Mouse (Mus musculus): ENCODE measurements around the gene Prkar2a. TPM values are rescaled to one million over a fixed set of nuclear protein-coding genes. Genes with fewer than 3 reads are reported as not detected.

The Prkar2a gene
- polyA plus RNA-seq, 1 experiment from 2014 or later, result 45.0 TPM

GRCm38 (mm10) chr9:108799564-108799963 lies 110.5 kb downstream of the Prkar2a start:
- Histone ChIP-seq H3K9me3 (ENCODE audit: control insufficient read depth, low read length) (no peaks in the 10 kb centered on the region), H3K4me1 (replicated peaks; ENCODE audit: control insufficient read depth, insufficient read depth, low read length) (no peaks in the 10 kb centered on the region), H3K4me3 (ENCODE audit: low read depth, low read length) (no peak overlapping the region), H3K4me2 (replicated peaks; ENCODE audit: low read depth, low read length) (no peak overlapping the region), H3K36me3 (ENCODE audit: control insufficient read depth, insufficient read depth, low read length) (peaks cover 14% of the 10 kb centered on the region), H3K27ac (ENCODE audit: low read depth, low read length) (no peak overlapping the region), H3K9ac (ENCODE audit: low read depth, low read length) (no peak overlapping the region), H3K27me3 (ENCODE audit: control insufficient read depth, insufficient read depth, low read length) (no peaks in the 10 kb centered on the region)
- DNase-seq (ENCODE audit: low spot score) (no peak), ATAC-seq (ENCODE audit: low FRiP score) (no peak)
- WGBS, result 93% methylated on average over 3 of the region's 3 CpGs

Other genes starting within 250 kb of the Prkar2a start
- gene Ccdc71, start 228.8 kb upstream of the Prkar2a start, polyA plus RNA-seq (2014; fragmentation: Nextera tagmentation; extraction: Ambion mirVana), result 44.1 TPM in 2 replicates
- gene Klhdc8b, start 227.7 kb upstream of the Prkar2a start, polyA plus RNA-seq (2014; fragmentation: Nextera tagmentation; extraction: Ambion mirVana), result 23.8 and 28.8 TPM in 2 replicates
- gene Lamb2, start 209.6 kb upstream of the Prkar2a start, polyA plus RNA-seq (2014; fragmentation: Nextera tagmentation; extraction: Ambion mirVana), result 11.3 and 13.4 TPM in 2 replicates
- 58.9 and 60.4 TPM in 2 replicates for gene Usp19, start 198.7 kb upstream of the Prkar2a start, polyA plus RNA-seq (2014; fragmentation: Nextera tagmentation; extraction: Ambion mirVana)
- 98.1 and 101 TPM in 2 replicates for gene Qars, start 181.6 kb upstream of the Prkar2a start, polyA plus RNA-seq (2014; fragmentation: Nextera tagmentation; extraction: Ambion mirVana)
- 154 and 166 TPM in 2 replicates for gene Qrich1, start 172.5 kb upstream of the Prkar2a start, polyA plus RNA-seq (2014; fragmentation: Nextera tagmentation; extraction: Ambion mirVana)
- gene Impdh2, start 129.0 kb upstream of the Prkar2a start, polyA plus RNA-seq (2014; fragmentation: Nextera tagmentation; extraction: Ambion mirVana), result 163 and 169 TPM in 2 replicates
- 58.8 and 59.4 TPM in 2 replicates for gene Ndufaf3, start 121.9 kb upstream of the Prkar2a start, polyA plus RNA-seq (2014; fragmentation: Nextera tagmentation; extraction: Ambion mirVana)
- 175 and 177 TPM in 2 replicates for gene Dalrd3, start 119.4 kb upstream of the Prkar2a start, polyA plus RNA-seq (2014; fragmentation: Nextera tagmentation; extraction: Ambion mirVana)
- 114 and 124 TPM in 2 replicates for gene Wdr6, start 110.6 kb upstream of the Prkar2a start, polyA plus RNA-seq (2014; fragmentation: Nextera tagmentation; extraction: Ambion mirVana)
- 6.7 and 8.6 TPM in 2 replicates for gene P4htm, start 91.6 kb upstream of the Prkar2a start, polyA plus RNA-seq (2014; fragmentation: Nextera tagmentation; extraction: Ambion mirVana)
- gene Arih2, start 39.9 kb upstream of the Prkar2a start, polyA plus RNA-seq (2014; fragmentation: Nextera tagmentation; extraction: Ambion mirVana), result 41.6 and 49.1 TPM in 2 replicates
- 22.8 and 27.5 TPM in 2 replicates for gene Slc25a20, start 27.2 kb upstream of the Prkar2a start, polyA plus RNA-seq (2014; fragmentation: Nextera tagmentation; extraction: Ambion mirVana)
- 122 and 136 TPM in 2 replicates for gene Ip6k2, start 94.5 kb downstream of the Prkar2a start, polyA plus RNA-seq (2014; fragmentation: Nextera tagmentation; extraction: Ambion mirVana)
- gene Nckipsd, start 119.1 kb downstream of the Prkar2a start, polyA plus RNA-seq (2014; fragmentation: Nextera tagmentation; extraction: Ambion mirVana), result 10.5 and 13.0 TPM in 2 replicates
- gene Celsr3, start 137.0 kb downstream of the Prkar2a start, polyA plus RNA-seq (2014; fragmentation: Nextera tagmentation; extraction: Ambion mirVana), result 10.1 and 16.8 TPM in 2 replicates
- 9.8 and 13.7 TPM in 2 replicates for gene Slc26a6, start 164.0 kb downstream of the Prkar2a start, polyA plus RNA-seq (2014; fragmentation: Nextera tagmentation; extraction: Ambion mirVana)
- 0.22 and 0.60 TPM in 2 replicates for gene Tmem89, start 225.3 kb downstream of the Prkar2a start, polyA plus RNA-seq (2014; fragmentation: Nextera tagmentation; extraction: Ambion mirVana)
- gene Uqcrc1, start 247.3 kb downstream of the Prkar2a start, polyA plus RNA-seq (2014; fragmentation: Nextera tagmentation; extraction: Ambion mirVana), result 354 and 388 TPM in 2 replicates

All from hindbrain, embryonic 11.5 days (tissue).